Mouse (Mus musculus) kidney, postnatal 10 days (tissue): ENCODE data around the gene Mpped1.
A peak's percentile ranks its signal among the peaks of the same experiment; 100 is the strongest.

Source experiments
- DNase-seq: peaks from one replicate; pipeline ENCODE4 v3.0.0; 2021; ENCODE audit warnings: mixed read lengths

Gene Mpped1

GRCm38 (mm10) chr15:83779387-83779786 is at the start of gene Mpped1:
Mpped1 (plus strand) TSS chr15:83779467.
- no peak for DNase-seq

- peak; percentile 55 for DNase-seq
Measured at GRCm38 (mm10) chr15:83740676-83741422, 38.4 kb upstream of the Mpped1 start.

- DNase-seq = peak; percentile 71
Measured at GRCm38 (mm10) chr15:83742018-83742417, 37.2 kb upstream of the Mpped1 start.

- peak; percentile 27 for DNase-seq
Measured at GRCm38 (mm10) chr15:83746311-83746710, 33.0 kb upstream of the Mpped1 start.

- no peak for DNase-seq
Measured at GRCm38 (mm10) chr15:83748986-83749385, 30.3 kb upstream of the Mpped1 start.

GRCm38 (mm10) chr15:83749436-83749835 is 29.8 kb upstream of the Mpped1 start:
- no peak for DNase-seq

GRCm38 (mm10) chr15:83756742-83757141 is 22.5 kb upstream of the Mpped1 start:
- peak; percentile 60 for DNase-seq

GRCm38 (mm10) chr15:83758958-83759357 is 20.3 kb upstream of the Mpped1 start:
- DNase-seq = peak; percentile 27

- peak; percentile 55 for DNase-seq
Measured at GRCm38 (mm10) chr15:83760683-83761082, 18.6 kb upstream of the Mpped1 start.

GRCm38 (mm10) chr15:83761512-83761911 is 17.8 kb upstream of the Mpped1 start:
- no peak for DNase-seq

GRCm38 (mm10) chr15:83765388-83766029 is 13.8 kb upstream of the Mpped1 start:
- DNase-seq = no peak

- DNase-seq = no peak
Measured at GRCm38 (mm10) chr15:83771346-83772053, 7.8 kb upstream of the Mpped1 start.

- no peak for DNase-seq
Measured at GRCm38 (mm10) chr15:83772460-83772859, 6.8 kb upstream of the Mpped1 start.

GRCm38 (mm10) chr15:83772953-83773352 is 6.3 kb upstream of the Mpped1 start:
- DNase-seq = no peak

GRCm38 (mm10) chr15:83774922-83775321 is 4.3 kb upstream of the Mpped1 start:
- DNase-seq = no peak

GRCm38 (mm10) chr15:83776265-83777000 is 2.8 kb upstream of the Mpped1 start:
- DNase-seq = no peak

GRCm38 (mm10) chr15:83777476-83777875 is 1.8 kb upstream of the Mpped1 start:
- DNase-seq = no peak

- no peak for DNase-seq
Measured at GRCm38 (mm10) chr15:83779855-83780740, 831 bp downstream of the Mpped1 start.

- no peak for DNase-seq
Measured at GRCm38 (mm10) chr15:83781304-83781703, 2.0 kb downstream of the Mpped1 start.

- DNase-seq = no peak
Measured at GRCm38 (mm10) chr15:83782284-83782683, 3.0 kb downstream of the Mpped1 start.

- DNase-seq = no peak
Measured at GRCm38 (mm10) chr15:83784772-83785171, 5.5 kb downstream of the Mpped1 start.

GRCm38 (mm10) chr15:83789046-83789445 is 9.8 kb downstream of the Mpped1 start:
- no peak for DNase-seq
